Mouse (Mus musculus): Measurements from ENCODE around the gene Mogat1.

DNA sequence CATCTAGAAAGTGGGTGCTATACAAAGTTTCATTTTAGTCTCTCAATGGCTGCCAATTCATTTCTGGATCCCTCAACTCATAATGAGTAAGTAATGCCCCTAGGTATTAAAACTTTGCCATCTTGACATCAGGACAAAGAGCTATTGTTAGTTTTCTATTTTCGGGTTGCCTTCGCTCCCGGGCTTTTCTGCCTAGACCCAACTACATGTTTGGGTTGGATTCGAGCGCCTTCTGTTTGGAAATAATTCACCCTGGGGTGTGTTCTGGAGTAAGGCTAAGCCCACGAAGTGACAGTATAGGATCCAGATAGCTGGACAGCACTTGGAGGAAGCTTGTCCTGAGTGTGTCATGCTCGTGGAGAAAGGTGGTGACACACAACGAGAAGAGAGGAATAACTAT lies 2.0 kb downstream of the Mogat1 start:
- TF ChIP-seq POLR2A (IDR thresholded peaks at IDR 0.05; ENCODE audit: borderline replicate concordance, low read depth, low read length) (no peak), CTCF (IDR thresholded peaks at IDR 0.05; ENCODE audit: low read depth, low read length) (no peak)

Data from bone marrow macrophage, adult 2 months (primary cell).